Comparison of ENCODE assay signal across 25 mouse cellular contexts in genomic region chr7:51307757-51308156, GRCm38 (mm10).
"Had no signal": no experiment of that assay in that cellular context is flagged by ENCODE, and none has a peak within 500 bp of the region (broad histone marks: within the 10 kb centered on the region; RNA-seq: fewer than 3 reads in every experiment).

No protein-coding gene starts in this region.

- H3K4me3 ChIP-seq: heart, adult 2 months; heart, embryonic 13.5 days; heart, embryonic 15.5 days; hindbrain, embryonic 15.5 days; kidney, embryonic 15.5 days; left cerebral cortex, adult 2 months; limb, embryonic 13.5 days; limb, embryonic 15.5 days; liver, embryonic 12.5 days had no signal

- H3K27ac ChIP-seq: heart, adult 2 months; heart, embryonic 13.5 days; heart, embryonic 15.5 days; hindbrain, embryonic 15.5 days; kidney, embryonic 15.5 days; kidney, postnatal 0 days; left cerebral cortex, adult 2 months; limb, embryonic 13.5 days; limb, embryonic 15.5 days; liver, embryonic 12.5 days; liver, embryonic 14.5 days had no signal

- H3K4me2 ChIP-seq: heart, embryonic 11.5 days; heart, embryonic 13.5 days; heart, embryonic 15.5 days; hindbrain, embryonic 15.5 days; kidney, embryonic 15.5 days; limb, embryonic 13.5 days; limb, embryonic 15.5 days; liver, embryonic 12.5 days had no signal

- H3K9ac ChIP-seq: heart, embryonic 13.5 days; heart, embryonic 15.5 days; hindbrain, embryonic 15.5 days; kidney, embryonic 15.5 days; limb, embryonic 13.5 days; limb, embryonic 15.5 days; liver, embryonic 12.5 days; liver, embryonic 14.5 days had no signal

- H3K27me3 ChIP-seq: heart, embryonic 13.5 days; heart, embryonic 15.5 days; hindbrain, embryonic 15.5 days; kidney, embryonic 15.5 days; limb, embryonic 13.5 days; limb, embryonic 15.5 days; liver, embryonic 12.5 days had no signal

- H3K4me1 ChIP-seq: heart, embryonic 13.5 days; heart, embryonic 15.5 days; hindbrain, embryonic 15.5 days; kidney, embryonic 15.5 days; limb, embryonic 13.5 days; liver, embryonic 12.5 days had no signal

- H3K9me3 ChIP-seq: heart, embryonic 13.5 days; heart, embryonic 15.5 days; hindbrain, embryonic 15.5 days; kidney, embryonic 15.5 days; limb, embryonic 13.5 days; limb, embryonic 15.5 days; liver, embryonic 12.5 days had no signal

- H3K36me3 ChIP-seq: heart, embryonic 13.5 days; heart, embryonic 15.5 days; hindbrain, embryonic 15.5 days; kidney, embryonic 15.5 days; limb, embryonic 13.5 days; limb, embryonic 15.5 days; liver, embryonic 12.5 days had no signal

- DNase-seq: gastrocnemius, postnatal 14 days; gastrocnemius, postnatal 36 days; heart, adult 11 months; heart, adult 2 months; heart, postnatal 14 days; heart, postnatal 36 days; kidney, adult 11 months; kidney, adult 2 months; kidney, adult 9 months; kidney, postnatal 14 days; kidney, postnatal 36 days; layer of hippocampus, adult 9-11 months; layer of hippocampus, postnatal 36 days had no signal

- ATAC-seq: intestine, embryonic 16.5 days; liver, embryonic 12.5 days had no signal
